Mouse (Mus musculus): ENCODE measurements around the gene Rpsa.
"Not testable (repeated sequence)": the region's sequence is repeated elsewhere in the genome, so short reads cannot be mapped to it uniquely, and the experiment has no call there.

GRCm38 (mm10) chr9:120108953-120109352 lies 18.5 kb upstream of the Rpsa start:
- not testable (repeated sequence) for TF ChIP-seq CTCF (conservative IDR thresholded peaks at IDR 0.05; ENCODE audit: insufficient read depth, insufficient read length, low read depth, low read length); POLR2A (IDR thresholded peaks at IDR 0.05; ENCODE audit: low read depth, low read length)

Measured in kidney, adult 2 months (tissue).